In the genomic region with DNA sequence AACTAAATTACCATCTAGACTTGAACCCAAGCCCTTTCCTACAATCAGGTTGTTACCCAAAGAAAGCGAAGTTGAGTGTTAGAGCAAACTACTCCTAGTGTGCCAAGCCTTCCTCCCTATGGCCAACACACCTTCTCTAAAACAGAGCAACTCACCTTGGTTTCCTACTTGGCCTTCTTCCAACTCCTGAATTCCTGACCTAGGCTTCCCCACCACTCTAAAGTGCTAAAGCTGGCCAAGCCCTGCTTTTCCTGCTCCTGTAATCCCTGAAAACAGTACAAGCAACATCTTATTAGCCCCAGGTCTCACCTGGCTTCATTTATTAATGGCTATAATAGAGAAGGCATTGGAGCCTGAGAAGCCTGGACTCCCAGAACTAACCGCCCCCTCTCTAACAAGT, we compare ENCODE assay signal across 16 mouse cellular contexts.
"Had no signal": no experiment of that assay in that cellular context is flagged by ENCODE, and none has a peak within 500 bp of the region (broad histone marks: within the 10 kb centered on the region; RNA-seq: fewer than 3 reads in every experiment).

No protein-coding gene starts in this region.

- H3K36me3 ChIP-seq: stomach, embryonic 15.5 days had no signal

- H3K27me3 ChIP-seq: limb, embryonic 15.5 days; liver, embryonic 15.5 days; midbrain, embryonic 12.5 days; neural tube, embryonic 13.5 days; stomach, embryonic 15.5 days had no signal

- H3K9ac ChIP-seq: limb, embryonic 15.5 days; liver, embryonic 15.5 days; midbrain, embryonic 12.5 days; neural tube, embryonic 13.5 days; stomach, embryonic 15.5 days had no signal

- DNase-seq: kidney, postnatal 36 days; layer of hippocampus, adult 9-11 months; layer of hippocampus, postnatal 36 days; lung, postnatal 14 days; retina, postnatal 1 day; right cerebral cortex, postnatal 4 days; spleen, adult 18-20 months; thymus, adult 2 months; thymus, postnatal 25 days had no signal

- H3K27ac ChIP-seq: limb, embryonic 15.5 days; liver, embryonic 15.5 days; midbrain, embryonic 12.5 days; neural tube, embryonic 13.5 days; stomach, embryonic 15.5 days had no signal

- H3K4me2 ChIP-seq: limb, embryonic 15.5 days; liver, embryonic 15.5 days; midbrain, embryonic 12.5 days; neural tube, embryonic 13.5 days; stomach, embryonic 15.5 days had no signal

- ATAC-seq: intestine, embryonic 16.5 days; midbrain, embryonic 16.5 days had no signal

- H3K4me3 ChIP-seq: limb, embryonic 15.5 days; liver, embryonic 15.5 days; midbrain, embryonic 12.5 days; neural tube, embryonic 13.5 days; stomach, embryonic 15.5 days had no signal

- H3K9me3 ChIP-seq: limb, embryonic 15.5 days; liver, embryonic 15.5 days; neural tube, embryonic 13.5 days; stomach, embryonic 15.5 days had no signal
